Mouse (Mus musculus): Measurements from ENCODE around the gene Psme2b.
"Not testable (repeated sequence)": the region's sequence is repeated elsewhere in the genome, so short reads cannot be mapped to it uniquely, and the experiment has no call there.

Psme2b gene

DNA sequence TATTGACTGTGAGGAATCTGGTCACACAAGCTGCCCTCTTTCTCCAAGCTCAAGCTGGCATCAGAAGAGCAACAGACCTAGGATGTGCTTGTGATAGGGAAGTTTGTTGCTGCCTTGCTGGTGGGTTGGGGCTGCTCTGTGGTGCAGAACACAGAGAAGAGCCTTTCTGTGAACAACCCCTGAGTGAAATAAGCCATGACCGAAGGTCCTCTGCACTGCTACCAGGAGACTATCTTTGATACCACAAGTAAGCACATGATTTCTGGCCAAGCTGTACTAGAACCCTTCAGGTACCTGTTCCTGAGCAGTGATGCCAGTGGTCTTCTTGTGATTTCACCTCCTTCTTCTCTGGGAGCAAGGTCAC lies 44.4 kb downstream of the Psme2b start:
- in situ Hi-C loops (cut with MboI, MseI) = not testable (repeated sequence)

DNA sequence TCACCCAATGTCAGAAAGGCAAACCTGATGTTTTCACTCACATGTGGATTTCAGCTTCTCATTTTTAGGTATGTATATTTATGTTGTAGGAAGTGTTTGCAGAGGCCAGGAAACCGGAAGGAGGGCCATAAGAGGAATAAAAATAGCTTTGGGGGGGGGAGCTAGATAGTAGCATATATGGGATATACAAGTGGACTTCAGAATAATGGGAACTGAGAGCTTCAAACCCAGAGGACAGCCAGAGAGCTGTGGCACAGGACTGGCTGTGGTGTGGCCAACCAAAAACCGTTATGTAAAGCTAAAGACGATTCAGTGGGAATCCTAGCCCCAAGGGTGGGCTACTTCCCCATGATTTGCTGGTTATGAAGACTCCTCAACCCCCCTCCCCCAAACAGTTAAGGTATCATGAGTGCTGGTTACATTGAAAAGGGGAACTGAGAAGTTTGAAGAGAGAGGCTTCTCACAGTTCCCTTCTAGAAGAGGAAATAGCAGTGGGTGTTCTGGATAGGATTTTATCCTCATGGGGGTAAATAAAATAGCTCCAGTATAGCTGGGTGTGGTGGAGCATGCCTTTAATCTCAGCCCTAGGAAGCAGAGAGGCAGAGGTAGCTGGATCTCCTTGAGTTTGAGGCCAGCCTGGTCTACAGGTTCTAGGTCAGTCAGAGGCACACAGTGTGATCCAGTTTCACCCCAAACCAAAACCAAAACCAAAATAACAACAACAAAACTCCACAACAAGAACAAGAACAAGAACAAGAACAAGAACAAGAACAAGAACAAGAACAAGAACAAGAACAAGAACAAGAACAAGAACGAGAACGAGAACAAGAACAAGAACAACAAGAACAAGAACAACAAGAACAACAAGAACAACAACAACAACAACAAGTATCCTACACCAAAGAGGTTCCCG lies 45.1 kb downstream of the Psme2b start:
- in situ Hi-C loops (cut with MboI, MseI) = not testable (repeated sequence)

DNA sequence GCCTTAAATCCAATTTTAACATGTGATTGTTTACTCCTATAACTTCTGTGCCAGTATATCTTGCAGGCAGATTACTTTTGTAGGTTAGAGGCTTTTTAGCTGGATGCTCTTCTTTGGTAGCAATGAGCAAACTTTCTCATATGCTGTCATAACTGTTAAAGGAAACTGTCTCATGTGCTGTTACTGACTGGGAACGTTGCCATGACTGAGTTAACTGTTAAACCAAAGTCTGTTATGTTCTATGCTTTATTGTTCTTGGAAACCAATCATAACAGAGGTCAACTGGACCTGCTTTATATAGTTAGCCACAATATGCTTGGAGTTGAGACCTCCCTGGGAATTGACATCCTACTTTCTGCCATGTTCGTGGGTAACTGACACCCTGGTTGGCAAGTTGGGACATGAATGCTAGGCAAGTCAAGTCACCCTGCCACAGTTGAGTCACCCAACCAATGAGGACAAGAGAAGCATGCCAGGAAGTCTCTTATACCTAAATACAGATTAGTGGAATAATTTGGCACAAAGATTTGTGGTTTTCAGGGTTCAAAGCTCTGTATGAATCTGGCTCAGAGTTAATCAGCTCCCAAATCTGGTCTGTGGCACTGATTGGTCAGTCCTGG lies 47.1 kb downstream of the Psme2b start:
- in situ Hi-C loops (cut with MboI, MseI) = no loop called here

All from T-helper 2 cell (primary cell).